Mouse (Mus musculus) midbrain, embryonic 16.5 days (tissue): ENCODE measurements around the gene Olfr1419. TPM values are rescaled to one million over a fixed set of nuclear protein-coding genes. Genes with fewer than 3 reads are reported as not detected.
"Not testable (repeated sequence)": the region's sequence is repeated elsewhere in the genome, so short reads cannot be mapped to it uniquely, and the experiment has no call there.

ENCODE experiments used
- ATAC-seq: fragments of 200-750 bp; cut with Nextera tagmentation; 2 replicates; pipeline ENCODE4 v1.8.0; 2017; ENCODE audit warnings: moderate TSS enrichment
- H3K27ac ChIP-seq: fragments of 300-500 bp; sonication (generic); 2 replicates; pipeline ENCODE4 v1.5.1; 2014; ENCODE audit warnings: mild to moderate bottlenecking, low read length, mixed read lengths
- H3K27me3 ChIP-seq: fragments of 300-500 bp; sonication (generic); 2 replicates; pipeline ENCODE4 v1.6.1; 2014; ENCODE audit warnings: low read depth, low read length, mixed read lengths; ENCODE audit not compliant: control insufficient read depth, insufficient read depth
- H3K36me3 ChIP-seq: fragments of 300-500 bp; sonication (generic); 2 replicates; pipeline ENCODE4 v1.6.1; 2014; ENCODE audit warnings: mild to moderate bottlenecking, low read length, moderate library complexity, mixed read lengths; ENCODE audit not compliant: control insufficient read depth, insufficient read depth
- H3K4me1 ChIP-seq: fragments of 300-500 bp; sonication (generic); 2 replicates; pipeline ENCODE4 v1.6.1; 2014; ENCODE audit warnings: mild to moderate bottlenecking, low read length, mixed read lengths; ENCODE audit not compliant: control insufficient read depth, insufficient read depth
- H3K4me2 ChIP-seq: fragments of 300-500 bp; sonication (generic); 2 replicates; pipeline ENCODE4 v1.6.1; 2014; ENCODE audit warnings: mild to moderate bottlenecking, low read length, mixed read lengths
- H3K4me3 ChIP-seq: fragments of 300-500 bp; sonication (generic); 2 replicates; pipeline ENCODE4 v1.5.1; 2014; ENCODE audit warnings: low read depth, mild to moderate bottlenecking, low read length, moderate library complexity, mixed read lengths
- H3K9ac ChIP-seq: fragments of 300-500 bp; sonication (generic); 2 replicates; pipeline ENCODE4 v1.6.1; 2014; ENCODE audit warnings: low read depth, low read length, mixed read lengths
- H3K9me3 ChIP-seq: fragments of 300-500 bp; sonication (generic); replicated peaks from 2 replicates; pipeline ENCODE4 v1.6.1; 2014; ENCODE audit warnings: mild to moderate bottlenecking, low read length, mixed read lengths; ENCODE audit not compliant: control insufficient read depth, poor library complexity, severe bottlenecking
- WGBS: fragments of 180-500 bp; shearing (Covaris S2); extraction: QIAGEN DNeasy Blood & Tissue Kit; methylation state at CpG from one replicate; pipeline ENCODE4 v1.1.7; 2014; 5-methylcytosine and 5-hydroxymethylcytosine counted together
- polyA plus RNA-seq: library from polyadenylated mRNA; unstranded; fragments of >200 nt; fragmentation: Nextera tagmentation; extraction: Ambion mirVana; gene quantifications from 2 replicates; pipeline ENCODE4 v1.2.1, GENCODE M21; 2015

Gene Olfr1419
- polyA plus RNA-seq = not detected in 2 replicates

DNA sequence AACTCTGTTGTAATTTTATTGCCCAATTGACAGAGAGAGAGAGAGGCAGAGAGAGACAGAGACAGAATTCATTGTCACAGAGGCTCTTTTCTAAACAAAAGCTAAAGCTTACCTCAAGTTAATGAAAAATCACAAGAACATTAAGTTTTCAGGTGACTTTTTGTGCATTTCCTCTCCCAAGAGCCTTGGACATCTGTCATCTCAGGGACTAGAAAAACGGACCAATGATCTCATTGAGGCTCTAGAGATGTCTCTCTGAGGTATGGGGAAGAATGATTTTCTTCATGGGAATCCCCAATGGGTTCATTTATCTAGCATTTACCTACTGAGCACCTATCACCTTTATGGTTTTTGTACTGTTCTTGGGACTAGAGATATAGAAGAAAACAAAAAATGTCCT is at the start of gene Olfr1419:
TSS of gene Olfr1419 (minus strand) at position 101 of the 400 bp plus-strand sequence.
- no peaks in the 10 kb centered on the region for H3K9me3 ChIP-seq
- no peak within 1 kb of the TSS for H3K4me2 ChIP-seq
- no peak within 1 kb of the TSS for H3K27ac ChIP-seq
- no peak within 1 kb of the TSS for H3K4me3 ChIP-seq
- H3K36me3 ChIP-seq = no peaks in the 10 kb centered on the region
- ATAC-seq = no peak
- WGBS = 69% methylated on average over 1 of the region's 1 CpGs
- no peaks in the 10 kb centered on the region for H3K27me3 ChIP-seq
- H3K9ac ChIP-seq = no peak within 1 kb of the TSS
- H3K4me1 ChIP-seq = no peaks in the 10 kb centered on the region

DNA sequence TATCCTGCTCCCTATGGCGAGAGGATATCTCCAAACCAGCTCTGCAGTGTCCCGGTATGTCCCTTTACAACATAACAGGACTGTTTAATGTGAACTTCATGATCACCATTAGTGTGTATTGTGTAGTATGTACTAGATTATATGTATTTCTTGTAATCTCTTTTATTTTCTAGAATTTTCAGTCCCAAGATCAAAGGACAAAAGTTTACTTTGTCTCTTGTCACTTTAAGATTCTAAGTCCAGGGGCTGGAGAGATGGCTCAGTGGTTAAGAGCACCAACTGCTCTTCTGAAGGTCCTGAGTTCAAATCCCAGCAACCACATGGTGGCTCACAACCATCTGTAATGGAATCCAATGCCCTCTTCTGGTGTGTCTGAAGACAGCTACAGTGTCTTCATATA is 47.6 kb upstream of the Olfr1419 start:
- peaks cover 41% of the 10 kb centered on the region for H3K36me3 ChIP-seq
- WGBS = 97% methylated on average over 2 of the region's 2 CpGs
- H3K9me3 ChIP-seq, H3K27me3 ChIP-seq, H3K27ac ChIP-seq, ATAC-seq, H3K4me1 ChIP-seq, H3K4me2 ChIP-seq, H3K4me3 ChIP-seq, H3K9ac ChIP-seq: not testable (repeated sequence)

DNA sequence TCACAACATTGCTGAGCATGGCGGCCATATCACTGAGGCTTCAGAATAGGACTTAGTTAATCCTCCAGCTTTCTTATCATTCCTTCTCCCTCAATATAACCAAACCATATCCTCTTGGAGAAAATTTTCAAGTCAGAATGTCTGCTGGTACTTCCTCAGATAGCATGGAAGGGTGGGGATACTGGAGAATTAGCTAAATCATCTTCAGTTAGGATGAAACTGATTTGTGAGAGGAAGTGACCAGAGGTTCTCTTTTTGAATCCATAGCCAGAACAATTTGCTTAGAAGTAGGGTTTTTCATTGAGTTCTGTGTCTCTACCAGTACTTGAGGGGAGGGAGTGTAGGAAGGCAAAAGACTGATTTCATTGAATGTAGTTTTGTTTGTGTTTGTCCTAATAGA is 47.2 kb upstream of the Olfr1419 start:
- peaks cover 38% of the 10 kb centered on the region for H3K36me3 ChIP-seq
- no peak overlapping the region for H3K4me2 ChIP-seq
- no peak overlapping the region for H3K9ac ChIP-seq
- no peak for ATAC-seq
- H3K27ac ChIP-seq = no peak overlapping the region
- H3K4me1 ChIP-seq = peaks cover 4% of the 10 kb centered on the region; the same call in 1 of the 2 replicates
- H3K9me3 ChIP-seq = no peaks in the 10 kb centered on the region
- H3K27me3 ChIP-seq = no peaks in the 10 kb centered on the region
- no peak overlapping the region for H3K4me3 ChIP-seq
- WGBS = 97% methylated on average over 1 of the region's 1 CpGs

DNA sequence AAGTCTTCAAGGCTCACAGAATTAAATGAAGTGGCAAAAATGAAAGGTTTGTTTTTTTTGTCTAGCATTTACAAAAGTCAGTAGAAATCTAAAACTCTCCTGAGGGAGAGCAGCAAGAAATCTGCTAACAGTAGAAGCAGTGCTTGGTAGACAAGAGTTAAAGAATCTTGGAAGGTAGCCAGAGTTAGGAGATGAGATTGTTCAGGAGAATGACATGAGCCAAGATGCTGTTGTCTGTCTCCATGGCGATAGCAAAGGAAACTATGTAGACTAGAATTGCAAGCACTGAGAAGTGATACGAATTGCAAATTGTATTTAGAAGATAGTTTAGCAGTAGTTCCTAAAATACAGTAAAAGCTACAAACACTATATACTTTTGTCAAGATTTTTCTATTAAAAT is 40.9 kb upstream of the Olfr1419 start:
- no peak overlapping the region for H3K9ac ChIP-seq
- H3K27ac ChIP-seq = no peak overlapping the region
- H3K4me1 ChIP-seq = peaks cover 34% of the 10 kb centered on the region
- peaks cover 13% of the 10 kb centered on the region; the same call in 1 of the 2 replicates for H3K36me3 ChIP-seq
- no peak overlapping the region for H3K4me2 ChIP-seq
- no peak for ATAC-seq
- H3K9me3 ChIP-seq = no peaks in the 10 kb centered on the region
- H3K27me3 ChIP-seq = no peaks in the 10 kb centered on the region
- H3K4me3 ChIP-seq = no peak overlapping the region
- 18% methylated on average over 2 of the region's 2 CpGs for WGBS

DNA sequence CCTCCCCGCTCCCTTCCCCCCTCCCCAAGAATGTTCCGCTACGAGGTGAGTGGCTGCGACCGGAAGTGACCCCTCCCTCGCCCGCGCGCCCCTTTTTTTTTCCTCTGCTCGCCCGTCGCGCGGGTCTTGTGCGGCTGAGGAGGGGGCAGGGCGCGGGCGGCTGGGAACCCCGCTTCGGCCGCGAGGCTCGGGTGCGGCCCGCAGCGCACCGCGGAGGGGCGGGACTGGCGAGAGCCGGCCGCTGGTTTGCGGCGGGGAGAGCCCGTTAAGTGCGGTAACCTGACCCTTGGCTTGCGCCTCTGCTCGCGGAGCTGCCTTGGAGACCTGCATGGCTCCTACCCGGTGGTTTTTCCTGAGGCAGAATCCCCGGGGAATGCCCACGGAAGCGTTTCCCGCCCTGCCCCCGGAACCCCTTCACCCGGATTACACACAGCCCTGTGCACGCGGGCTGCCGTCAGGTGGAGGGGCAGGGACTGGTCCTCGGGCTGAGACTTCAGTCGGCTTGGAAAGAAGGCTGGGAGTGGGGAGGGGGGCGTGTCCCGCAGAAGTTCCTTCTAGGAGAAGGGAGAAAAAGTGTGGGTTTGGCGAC is 37.7 kb upstream of the Olfr1419 start:
- Histone ChIP-seq H3K9ac (peak overlapping the region; percentile 83), H3K36me3 (peaks cover 10% of the 10 kb centered on the region; the same call in 1 of the 2 replicates), H3K27ac (peak overlapping the region; percentile 92), H3K27me3 (no peaks in the 10 kb centered on the region), H3K4me3 (peak overlapping the region; percentile 93), H3K9me3 (no peaks in the 10 kb centered on the region), H3K4me1 (peaks cover 31% of the 10 kb centered on the region), H3K4me2 (peak overlapping the region; percentile 91)
- 0% methylated on average over 45 of the region's 54 CpGs for WGBS
- ATAC-seq = peak; percentile 75

GRCm38 (mm10) chr19:11912037-11912532 is 37.2 kb upstream of the Olfr1419 start, which contains the start of gene Patl1:
TSS of gene Patl1 (plus strand) at chr19:11912399.
- ATAC-seq = peak; percentile 98
- peak within 1 kb of the TSS; percentile 93 for H3K4me3 ChIP-seq
- under 1% methylated on average over 46 of the region's 53 CpGs for WGBS
- no peaks in the 10 kb centered on the region for H3K27me3 ChIP-seq
- H3K27ac ChIP-seq = peak within 1 kb of the TSS; percentile 92
- peaks cover 10% of the 10 kb centered on the region; the same call in 1 of the 2 replicates for H3K36me3 ChIP-seq
- H3K9me3 ChIP-seq = no peaks in the 10 kb centered on the region
- peak within 1 kb of the TSS; percentile 83 for H3K9ac ChIP-seq
- peak within 1 kb of the TSS; percentile 91 for H3K4me2 ChIP-seq
- H3K4me1 ChIP-seq = peaks cover 31% of the 10 kb centered on the region

GRCm38 (mm10) chr19:11911603-11912002 is 36.7 kb upstream of the Olfr1419 start:
- Histone ChIP-seq H3K9me3 (no peaks in the 10 kb centered on the region), H3K36me3 (peaks cover 10% of the 10 kb centered on the region; the same call in 1 of the 2 replicates), H3K9ac (peak overlapping the region; percentile 83), H3K4me3 (peak overlapping the region; percentile 93), H3K4me1 (peaks cover 31% of the 10 kb centered on the region), H3K4me2 (peak overlapping the region; percentile 64), H3K27me3 (no peaks in the 10 kb centered on the region), H3K27ac (peak overlapping the region; percentile 92)
- WGBS = 5% methylated on average over 17 of the region's 17 CpGs
- peak; percentile 53 for ATAC-seq

DNA sequence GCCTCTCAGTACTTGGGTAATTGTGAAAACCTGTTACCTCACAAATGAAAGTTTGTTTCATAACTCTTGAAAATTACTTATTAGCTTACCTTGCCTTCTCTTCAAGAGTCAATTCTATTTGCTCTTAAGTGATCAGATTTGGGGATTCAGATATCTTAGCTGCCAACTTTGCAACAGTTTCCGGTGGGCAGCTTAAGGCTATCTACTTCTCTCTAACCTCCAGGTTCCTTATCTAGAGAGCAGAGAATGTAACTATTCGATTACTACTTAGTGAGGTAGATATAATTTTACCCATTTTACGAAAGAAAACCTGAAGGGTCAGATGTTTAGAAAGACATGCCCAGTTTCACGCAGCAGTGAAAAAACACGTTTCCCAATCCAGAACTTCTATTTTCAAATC is 36.1 kb upstream of the Olfr1419 start:
- WGBS = 95% methylated on average over 5 of the region's 5 CpGs
- H3K27ac ChIP-seq = 0 out of 2 replicates have a peak overlapping the region, but pooled peaks have one; percentile 92
- peaks cover 27% of the 10 kb centered on the region for H3K4me1 ChIP-seq
- no peak overlapping the region; the same call in 1 of the 2 replicates for H3K9ac ChIP-seq
- H3K36me3 ChIP-seq = peaks cover 6% of the 10 kb centered on the region; the same call in 1 of the 2 replicates
- no peak for ATAC-seq
- peak overlapping the region; percentile 64 for H3K4me2 ChIP-seq
- H3K9me3 ChIP-seq = no peaks in the 10 kb centered on the region
- peak overlapping the region; percentile 93 for H3K4me3 ChIP-seq
- H3K27me3 ChIP-seq = no peaks in the 10 kb centered on the region

GRCm38 (mm10) chr19:11886265-11886664 is 11.4 kb upstream of the Olfr1419 start, which contains the start of gene Olfr1420:
TSS of gene Olfr1420 (plus strand) at chr19:11886565.
- H3K27ac ChIP-seq = no peak within 1 kb of the TSS
- WGBS = 52% methylated on average over 1 of the region's 1 CpGs
- no peaks in the 10 kb centered on the region for H3K4me1 ChIP-seq
- no peaks in the 10 kb centered on the region for H3K27me3 ChIP-seq
- no peak within 1 kb of the TSS for H3K9ac ChIP-seq
- H3K9me3 ChIP-seq = no peaks in the 10 kb centered on the region
- ATAC-seq = no peak
- no peak within 1 kb of the TSS for H3K4me2 ChIP-seq
- no peak within 1 kb of the TSS for H3K4me3 ChIP-seq
- H3K36me3 ChIP-seq = no peaks in the 10 kb centered on the region
